23 mouse cellular contexts compared by ENCODE assay signal in the genomic region with DNA sequence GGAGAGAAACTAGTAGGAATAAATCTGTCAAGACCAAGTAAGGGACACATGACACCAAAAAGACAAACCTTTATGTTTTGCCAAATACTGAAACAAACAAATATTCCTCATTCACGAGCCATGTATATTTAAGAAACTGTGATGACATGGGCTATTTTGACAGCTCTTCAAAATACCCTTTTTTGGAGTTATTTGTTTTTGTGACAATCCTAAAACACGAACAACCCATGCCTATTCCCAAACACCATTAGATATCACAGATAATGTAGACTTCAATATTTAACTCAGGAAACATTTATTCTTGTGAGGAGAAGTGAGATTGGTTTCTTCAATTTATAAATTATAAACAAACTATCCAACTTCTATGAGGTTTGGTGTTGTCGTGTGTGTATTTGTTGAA. TPM values are rescaled to one million over a fixed set of nuclear protein-coding genes. Genes with fewer than 3 reads are reported as not detected.
A peak's percentile ranks its signal among the peaks of the same experiment; 100 is the strongest.
DNase-seq lines count a peak whose midpoint lies in the region; ATAC-seq and TF ChIP-seq lines count a peak whose summit lies in the region.
"Had no signal": no experiment of that assay in that cellular context is flagged by ENCODE, and none has a peak within 500 bp of the region (broad histone marks: within the 10 kb centered on the region; RNA-seq: fewer than 3 reads in every experiment).

No protein-coding gene starts in this region.

- no peak overlapping the region for H3K4me2 ChIP-seq in lung, embryonic 14.5 days
- no peak overlapping the region for H3K4me2 ChIP-seq in lung, embryonic 15.5 days
- no peak overlapping the region for H3K4me2 ChIP-seq in lung, embryonic 16.5 days (ENCODE audit: low read depth, low read length)
- no peak overlapping the region for H3K4me2 ChIP-seq in lung, postnatal 0 days (replicated peaks; ENCODE audit: low read depth, low read length)

- TF ChIP-seq EP300 in lung, postnatal 0 days (IDR thresholded peaks at IDR 0.05), result no peak

- TF ChIP-seq CTCF in lung, embryonic 14.5 days (IDR thresholded peaks at IDR 0.05; ENCODE audit: low read depth), result no peak
- no peak for TF ChIP-seq CTCF in lung, adult 2 months (IDR thresholded peaks at IDR 0.05; ENCODE audit: insufficient read depth, low read length)
- TF ChIP-seq CTCF in lung, postnatal 0 days (IDR thresholded peaks at IDR 0.05), result no peak

- H3K27me3 ChIP-seq in lung, embryonic 14.5 days (ENCODE audit: insufficient read depth, low read length), result no peaks in the 10 kb centered on the region
- no peaks in the 10 kb centered on the region for H3K27me3 ChIP-seq in lung, embryonic 15.5 days
- H3K27me3 ChIP-seq in lung, embryonic 16.5 days (ENCODE audit: control insufficient read depth, insufficient read depth, low read depth, low read length), result no peaks in the 10 kb centered on the region
- no peaks in the 10 kb centered on the region for H3K27me3 ChIP-seq in lung, postnatal 0 days (replicated peaks; ENCODE audit: insufficient read depth, low read length)
- H3K27me3 ChIP-seq: CH12.LX had no signal

- H3K9me3 ChIP-seq in lung, embryonic 14.5 days (ENCODE audit: low read depth, low read length), result no peaks in the 10 kb centered on the region
- H3K9me3 ChIP-seq in lung, embryonic 15.5 days, result no peaks in the 10 kb centered on the region
- no peaks in the 10 kb centered on the region for H3K9me3 ChIP-seq in lung, embryonic 16.5 days (ENCODE audit: control insufficient read depth, low read length)
- no peaks in the 10 kb centered on the region for H3K9me3 ChIP-seq in lung, postnatal 0 days (ENCODE audit: low read length)

- no peaks in the 10 kb centered on the region for H3K36me3 ChIP-seq in lung, embryonic 14.5 days (ENCODE audit: insufficient read depth)
- H3K36me3 ChIP-seq in lung, embryonic 15.5 days, result no peaks in the 10 kb centered on the region
- no peaks in the 10 kb centered on the region for H3K36me3 ChIP-seq in lung, embryonic 16.5 days (ENCODE audit: control insufficient read depth, insufficient read depth, low read length)
- no peaks in the 10 kb centered on the region for H3K36me3 ChIP-seq in lung, postnatal 0 days (ENCODE audit: insufficient read depth, low read length)
- H3K36me3 ChIP-seq: G1E had no signal

- no peaks in the 10 kb centered on the region for H3K4me1 ChIP-seq in lung, embryonic 14.5 days (ENCODE audit: insufficient read depth)
- no peaks in the 10 kb centered on the region for H3K4me1 ChIP-seq in lung, adult 2 months (ENCODE audit: control insufficient read depth, insufficient read depth, low read length)
- H3K4me1 ChIP-seq in lung, embryonic 15.5 days, result peaks cover 4% of the 10 kb centered on the region; the same call in 1 of the 2 replicates
- H3K4me1 ChIP-seq in lung, embryonic 16.5 days (replicated peaks; ENCODE audit: control insufficient read depth, insufficient read depth, low read length), result no peaks in the 10 kb centered on the region; the same call in 1 of the 2 replicates
- no peaks in the 10 kb centered on the region for H3K4me1 ChIP-seq in lung, postnatal 0 days (ENCODE audit: insufficient read depth, low read depth, low read length)

- no peak overlapping the region for H3K27ac ChIP-seq in lung, embryonic 14.5 days (ENCODE audit: low read depth)
- no peak overlapping the region for H3K27ac ChIP-seq in lung, embryonic 15.5 days
- H3K27ac ChIP-seq in lung, embryonic 16.5 days (ENCODE audit: low read length), result no peak overlapping the region
- no peak overlapping the region for H3K27ac ChIP-seq in lung, postnatal 0 days (ENCODE audit: low read length)

- peak; percentile 83 for ATAC-seq in lung, embryonic 14.5 days (ENCODE audit: insufficient read depth)
- ATAC-seq in lung, embryonic 15.5 days (ENCODE audit: borderline replicate concordance, extremely low read depth, low FRiP score, low TSS enrichment), result peak; percentile 70; the same call in 1 of the 2 replicates
- peak; percentile 85 for ATAC-seq in lung, embryonic 16.5 days (ENCODE audit: low read depth)
- ATAC-seq in lung, postnatal 0 days, result no peak
- ATAC-seq: activated CD4-positive, CD25-positive, alpha-beta regulatory T cell, adult 4 months; CD4-positive, CD25-positive, alpha-beta regulatory T cell, adult 4 months; Patski had no signal

- H3K9ac ChIP-seq in lung, embryonic 14.5 days, result no peak overlapping the region
- no peak overlapping the region for H3K9ac ChIP-seq in lung, embryonic 15.5 days
- H3K9ac ChIP-seq in lung, embryonic 16.5 days (ENCODE audit: low read length), result no peak overlapping the region
- no peak overlapping the region for H3K9ac ChIP-seq in lung, postnatal 0 days (replicated peaks; ENCODE audit: low read depth)

- H3K4me3 ChIP-seq in lung, embryonic 14.5 days (ENCODE audit: low read depth, low read length), result no peak overlapping the region
- no peak overlapping the region for H3K4me3 ChIP-seq in lung, adult 2 months (replicated peaks; ENCODE audit: extremely low read depth, low read depth, low read length)
- no peak overlapping the region for H3K4me3 ChIP-seq in lung, embryonic 15.5 days
- no peak overlapping the region for H3K4me3 ChIP-seq in lung, embryonic 16.5 days (ENCODE audit: low read length)
- H3K4me3 ChIP-seq in lung, postnatal 0 days (ENCODE audit: low read depth, low read length), result no peak overlapping the region

- 44% methylated on average over 3 of the region's 3 CpGs for WGBS in lung, embryonic 14.5 days
- WGBS in lung, adult 2 months, result 68% methylated on average over 3 of the region's 3 CpGs
- 40% methylated on average over 3 of the region's 3 CpGs for WGBS in lung, embryonic 15.5 days
- 37% methylated on average over 3 of the region's 3 CpGs for WGBS in lung, embryonic 16.5 days
- 54% methylated on average over 3 of the region's 3 CpGs for WGBS in lung, postnatal 0 days

- DNase-seq in lung, embryonic 14.5 days, result peak; percentile 78
- DNase-seq in lung, adult 2 months, result no peak
- no peak for DNase-seq in lung, postnatal 4 days
- no peak for DNase-seq in lung, adult 18-20 months
- DNase-seq in lung, postnatal 0 days (ENCODE audit: low spot score), result peak; percentile 37
- DNase-seq in lung, postnatal 25 days (ENCODE audit: low spot score), result no peak
- DNase-seq: adrenal gland, adult 2 months; adrenal gland, adult 8-10 months; adrenal gland, postnatal 10 days; adrenal gland, postnatal 14 days; adrenal gland, postnatal 25 days; adrenal gland, postnatal 36 days; B cell, adult 2 months; cerebellum, adult 11 months; cerebellum, adult 11-12 months had no signal

- TF ChIP-seq POLR2A in lung, adult 2 months (IDR thresholded peaks at IDR 0.05; ENCODE audit: borderline replicate concordance, extremely low read depth, low read depth, low read length), result no peak

RNA-seq across cellular contexts. Expression of a gene that starts 32.4 kb away (rescaled TPM):
- polyA plus RNA-seq in lung, embryonic 14.5 days (2014; fragmentation: Nextera tagmentation; extraction: Ambion mirVana), result 136 and 144 TPM in 2 replicates
- polyA plus RNA-seq in lung, adult 2 months (2012; rRNA removed), result 24.3 and 36.2 TPM in 2 replicates
- 149 and 153 TPM in 2 replicates for polyA plus RNA-seq in lung, embryonic 15.5 days (2015; fragmentation: Nextera tagmentation; extraction: Ambion mirVana)
- 170 and 172 TPM in 2 replicates for polyA plus RNA-seq in lung, embryonic 16.5 days (2015; fragmentation: Nextera tagmentation; extraction: Ambion mirVana)
- 116 and 139 TPM in 2 replicates for polyA plus RNA-seq in lung, postnatal 0 days (2015; fragmentation: Nextera tagmentation; extraction: Ambion mirVana)
- polyA plus RNA-seq: activated CD4-positive, CD25-positive, alpha-beta regulatory T cell, adult 4 months; C2C12; G1E had no signal

Comparison
In these comparisons a context has a peak if more than half of its experiments do, and no peak if none do; other contexts are left out.
1. DNase-seq: peak in lung, embryonic 14.5 days (single experiment) and lung, postnatal 0 days (single experiment); none in lung, adult 2 months (single experiment), lung, postnatal 4 days (0 of 2), lung, adult 18-20 months (0 of 2) and lung, postnatal 25 days (single experiment).